Mouse (Mus musculus) c-Kit-positive CD71-negative TER-119-negative erythroid progenitor cells, embryonic 14.5 days (primary cell): ENCODE results near the gene Kitl.

Experiments
- DNase-seq: peaks from one replicate; pipeline ENCODE4 v3.0.0-alpha.2; 2013; ENCODE audit warnings: low read depth

Gene Kitl

GRCm38 (mm10) chr10:100124452-100124851 lies 109.0 kb downstream of the Kitl start:
- no peak for DNase-seq

GRCm38 (mm10) chr10:100127837-100128743 lies 112.7 kb downstream of the Kitl start:
- no peak for DNase-seq

- DNase-seq = no peak
Observed at GRCm38 (mm10) chr10:100131657-100132056, 116.2 kb downstream of the Kitl start.

DNA sequence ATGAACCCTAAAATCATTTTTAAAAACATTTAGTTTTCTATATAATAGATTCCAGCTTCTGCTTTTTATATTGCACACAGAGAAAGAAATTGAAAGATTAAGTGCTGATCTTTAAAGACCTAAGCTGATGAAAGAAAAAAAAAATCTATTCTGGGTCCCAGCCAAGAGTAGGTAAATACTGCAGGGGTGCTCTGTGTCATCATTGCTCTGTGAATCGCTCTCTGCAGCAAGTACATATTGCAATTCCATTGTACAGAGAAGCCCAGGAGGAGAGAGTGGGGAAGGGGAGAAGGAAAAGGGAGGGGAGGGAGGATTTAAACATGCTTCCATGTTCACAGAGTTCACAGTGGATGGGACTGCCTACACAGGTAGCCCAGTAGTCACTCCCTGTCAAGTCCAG lies 116.9 kb downstream of the Kitl start:
- DNase-seq = no peak

DNA sequence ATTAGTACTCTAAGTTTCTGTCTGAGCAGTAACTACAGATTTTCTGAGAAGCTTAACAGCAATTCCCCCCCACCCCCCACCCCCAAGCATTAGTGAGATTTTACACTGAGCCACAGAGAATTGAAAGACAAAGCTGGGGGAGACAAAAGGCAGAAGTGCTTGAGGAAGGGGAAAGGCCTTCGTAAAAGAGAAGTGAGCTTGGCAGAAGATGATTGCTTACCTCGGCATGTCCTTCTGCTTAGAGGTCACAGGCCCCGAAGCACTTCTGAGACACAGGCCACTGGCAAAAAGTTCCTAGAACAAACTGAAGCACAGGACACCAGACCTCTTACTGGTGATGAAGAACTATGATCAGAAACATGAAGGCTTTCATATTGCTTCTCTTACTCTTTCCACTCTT lies 123.1 kb downstream of the Kitl start:
- DNase-seq = no peak

GRCm38 (mm10) chr10:100148123-100148522 lies 132.7 kb downstream of the Kitl start:
- DNase-seq = no peak
